Mouse (Mus musculus) Muller cell, postnatal 12 days (primary cell): ENCODE results near the gene Ranbp9.

Source experiments
- DNase-seq: peaks from one replicate; pipeline ENCODE4 v3.0.0-alpha.2; 2015; ENCODE audit errors: inconsistent ontology term

Ranbp9 gene

GRCm38 (mm10) chr13:43480957-43481858 lies at the start of gene Ranbp9:
Gene Ranbp9 (minus strand): TSS chr13:43481282.
- DNase-seq = peak; percentile 86

GRCm38 (mm10) chr13:43530129-43530831 lies 49.2 kb upstream of the Ranbp9 start:
- DNase-seq = no peak

GRCm38 (mm10) chr13:43526289-43526688 lies 45.2 kb upstream of the Ranbp9 start:
- DNase-seq = no peak

- DNase-seq = no peak
These were observed 44.5 kb upstream of the Ranbp9 start for GRCm38 (mm10) chr13:43525363-43526134.

- peak; percentile 88 for DNase-seq
These were observed 43.6 kb upstream of the Ranbp9 start for GRCm38 (mm10) chr13:43524491-43525362.

- DNase-seq = peak; percentile 43
These were observed 42.9 kb upstream of the Ranbp9 start for GRCm38 (mm10) chr13:43523906-43524480.

- DNase-seq = no peak
These were observed 40.9 kb upstream of the Ranbp9 start for GRCm38 (mm10) chr13:43521940-43522339.

GRCm38 (mm10) chr13:43519251-43519650 lies 38.2 kb upstream of the Ranbp9 start:
- no peak for DNase-seq

GRCm38 (mm10) chr13:43517371-43517770 lies 36.3 kb upstream of the Ranbp9 start:
- no peak for DNase-seq

- no peak for DNase-seq
These were observed 35.8 kb upstream of the Ranbp9 start for GRCm38 (mm10) chr13:43516931-43517330.

GRCm38 (mm10) chr13:43516119-43516518 lies 35.0 kb upstream of the Ranbp9 start:
- DNase-seq = no peak

- no peak for DNase-seq
These were observed 33.9 kb upstream of the Ranbp9 start for GRCm38 (mm10) chr13:43514950-43515358.

GRCm38 (mm10) chr13:43512736-43513135 lies 31.7 kb upstream of the Ranbp9 start:
- no peak for DNase-seq

GRCm38 (mm10) chr13:43505798-43506197 lies 24.7 kb upstream of the Ranbp9 start:
- DNase-seq = no peak

GRCm38 (mm10) chr13:43503395-43503850 lies 22.3 kb upstream of the Ranbp9 start:
- DNase-seq = peak; percentile 65

- no peak for DNase-seq
These were observed 20.5 kb upstream of the Ranbp9 start for GRCm38 (mm10) chr13:43501601-43502000.

GRCm38 (mm10) chr13:43500483-43500850 lies 19.4 kb upstream of the Ranbp9 start:
- DNase-seq = no peak

- DNase-seq = no peak
These were observed 18.8 kb upstream of the Ranbp9 start for GRCm38 (mm10) chr13:43499731-43500482.

GRCm38 (mm10) chr13:43498849-43499248 lies 17.8 kb upstream of the Ranbp9 start:
- no peak for DNase-seq

GRCm38 (mm10) chr13:43497769-43498168 lies 16.7 kb upstream of the Ranbp9 start:
- no peak for DNase-seq
